Mouse (Mus musculus) intestine, embryonic 15.5 days (tissue): ENCODE results near the gene Ryr1. TPM values are rescaled to one million over a fixed set of nuclear protein-coding genes. Genes with fewer than 3 reads are reported as not detected.

ENCODE experiments used
- ATAC-seq: fragments of 200-750 bp; cut with Nextera tagmentation; 2 replicates; pipeline ENCODE4 v1.8.0; 2017; ENCODE audit warnings: moderate TSS enrichment, moderate library complexity
- H3K27ac ChIP-seq: fragments of 300-500 bp; sonication (generic); 2 replicates; pipeline ENCODE4 v1.5.1; 2015; ENCODE audit warnings: mild to moderate bottlenecking, inconsistent platforms
- H3K27me3 ChIP-seq: fragments of 300-500 bp; sonication (generic); replicated peaks from 2 replicates; pipeline ENCODE4 v1.6.1; 2015; ENCODE audit warnings: inconsistent platforms
- H3K36me3 ChIP-seq: fragments of 300-500 bp; sonication (generic); 2 replicates; pipeline ENCODE4 v1.6.1; 2015; ENCODE audit warnings: inconsistent platforms
- H3K4me1 ChIP-seq: fragments of 300-500 bp; sonication (generic); replicated peaks from 2 replicates; pipeline ENCODE4 v1.6.1; 2015; ENCODE audit warnings: inconsistent platforms
- H3K4me2 ChIP-seq: fragments of 300-500 bp; sonication (generic); replicated peaks from 2 replicates; pipeline ENCODE4 v1.6.1; 2015; ENCODE audit warnings: mild to moderate bottlenecking, inconsistent platforms
- H3K4me3 ChIP-seq: fragments of 300-500 bp; sonication (generic); replicated peaks from 2 replicates; pipeline ENCODE4 v1.5.1; 2015; ENCODE audit warnings: inconsistent platforms
- H3K9ac ChIP-seq: fragments of 300-500 bp; sonication (generic); 2 replicates; pipeline ENCODE4 v1.6.1; 2015; ENCODE audit warnings: inconsistent platforms
- H3K9me3 ChIP-seq: fragments of 300-500 bp; sonication (generic); 2 replicates; pipeline ENCODE4 v1.6.1; 2016; ENCODE audit warnings: inconsistent platforms
- WGBS: fragments of 180-500 bp; shearing (Covaris S2); methylation state at CpG from one replicate; pipeline ENCODE4 v1.1.7; 2015; 5-methylcytosine and 5-hydroxymethylcytosine counted together
- microRNA counts: library from miRNA; unstranded; fragments of <30 nt; microRNA quantifications from one replicate; lab custom pipeline; 2016
- polyA plus RNA-seq: library from polyadenylated mRNA; unstranded; fragments of >200 nt; fragmentation: Nextera tagmentation; extraction: Ambion mirVana; gene quantifications from 2 replicates; pipeline ENCODE4 v1.2.1, GENCODE M21; 2015

The Ryr1 gene
- polyA plus RNA-seq, 1 experiment from 2014 or later = 0.67 TPM

GRCm38 (mm10) chr7:28958770-28959169 lies 166.2 kb downstream of the Ryr1 start:
- Histone ChIP-seq H3K27me3 (no peaks in the 10 kb centered on the region), H3K4me1 (peaks cover 35% of the 10 kb centered on the region), H3K9ac (peak overlapping the region; percentile 96; the same call in 1 of the 2 replicates), H3K27ac (peak overlapping the region; percentile 86), H3K36me3 (no peaks in the 10 kb centered on the region), H3K4me3 (peak overlapping the region; percentile 96; the same call in 1 of the 2 replicates), H3K9me3 (no peaks in the 10 kb centered on the region), H3K4me2 (peak overlapping the region; percentile 81)
- ATAC-seq = no peak
- 23% methylated on average over 1 of the region's 1 CpGs for WGBS

- Histone ChIP-seq H3K27me3 (no peaks in the 10 kb centered on the region), H3K9me3 (no peaks in the 10 kb centered on the region), H3K4me2 (peak overlapping the region; percentile 81), H3K9ac (no peak overlapping the region), H3K36me3 (no peaks in the 10 kb centered on the region), H3K27ac (peak overlapping the region; percentile 86), H3K4me3 (no peak overlapping the region), H3K4me1 (peaks cover 38% of the 10 kb centered on the region)
- WGBS = 75% methylated on average over 1 of the region's 1 CpGs
- ATAC-seq = no peak
Measured at GRCm38 (mm10) chr7:28957997-28958725, 166.8 kb downstream of the Ryr1 start.

GRCm38 (mm10) chr7:28957286-28957685 lies 167.7 kb downstream of the Ryr1 start:
- no peak overlapping the region for H3K9ac ChIP-seq
- H3K27ac ChIP-seq = no peak overlapping the region
- H3K4me2 ChIP-seq = no peak overlapping the region
- H3K4me1 ChIP-seq = peaks cover 44% of the 10 kb centered on the region
- H3K27me3 ChIP-seq = no peaks in the 10 kb centered on the region
- H3K36me3 ChIP-seq = no peaks in the 10 kb centered on the region
- ATAC-seq = no peak
- WGBS = 65% methylated on average over 6 of the region's 6 CpGs
- H3K4me3 ChIP-seq = no peak overlapping the region
- H3K9me3 ChIP-seq = no peaks in the 10 kb centered on the region

- WGBS = 81% methylated on average over 1 of the region's 1 CpGs
- H3K4me3 ChIP-seq = no peak overlapping the region
- no peaks in the 10 kb centered on the region for H3K27me3 ChIP-seq
- no peak overlapping the region for H3K27ac ChIP-seq
- no peak for ATAC-seq
- H3K9ac ChIP-seq = no peak overlapping the region
- no peaks in the 10 kb centered on the region for H3K36me3 ChIP-seq
- H3K9me3 ChIP-seq = no peaks in the 10 kb centered on the region
- H3K4me1 ChIP-seq = peaks cover 55% of the 10 kb centered on the region
- no peak overlapping the region for H3K4me2 ChIP-seq
Measured at GRCm38 (mm10) chr7:28956270-28956669, 168.7 kb downstream of the Ryr1 start.

GRCm38 (mm10) chr7:28955295-28955897 lies 169.6 kb downstream of the Ryr1 start:
- WGBS = 60% methylated on average over 5 of the region's 5 CpGs
- Histone ChIP-seq H3K9ac (no peak overlapping the region), H3K36me3 (no peaks in the 10 kb centered on the region), H3K4me2 (no peak overlapping the region), H3K27ac (peak overlapping the region; percentile 38; the same call in 1 of the 2 replicates), H3K27me3 (no peaks in the 10 kb centered on the region), H3K9me3 (no peaks in the 10 kb centered on the region), H3K4me1 (peaks cover 61% of the 10 kb centered on the region), H3K4me3 (no peak overlapping the region)
- ATAC-seq = no peak

GRCm38 (mm10) chr7:28954773-28955172 lies 170.2 kb downstream of the Ryr1 start:
- Histone ChIP-seq H3K4me1 (peaks cover 63% of the 10 kb centered on the region), H3K4me2 (no peak overlapping the region)
- WGBS = 82% methylated on average over 4 of the region's 4 CpGs

GRCm38 (mm10) chr7:28953476-28954376 lies 171.3 kb downstream of the Ryr1 start:
- no peaks in the 10 kb centered on the region for H3K27me3 ChIP-seq
- H3K4me3 ChIP-seq = no peak overlapping the region
- 19% methylated on average over 2 of the region's 2 CpGs for WGBS
- peak overlapping the region; percentile 15; the same call in 1 of the 2 replicates for H3K4me2 ChIP-seq
- H3K9ac ChIP-seq = no peak overlapping the region
- peak overlapping the region; percentile 77 for H3K27ac ChIP-seq
- peaks cover 67% of the 10 kb centered on the region for H3K4me1 ChIP-seq
- H3K36me3 ChIP-seq = no peaks in the 10 kb centered on the region
- H3K9me3 ChIP-seq = no peaks in the 10 kb centered on the region
- no peak for ATAC-seq

More at GRCm38 (mm10) chr7:28954773-28955172, 170.2 kb downstream of the Ryr1 start:
- Histone ChIP-seq H3K9me3 (no peaks in the 10 kb centered on the region), H3K27ac (0 out of 2 replicates have a peak overlapping the region, but pooled peaks have one; percentile 3), H3K9ac (no peak overlapping the region), H3K27me3 (no peaks in the 10 kb centered on the region), H3K36me3 (no peaks in the 10 kb centered on the region), H3K4me3 (no peak overlapping the region)
- ATAC-seq = no peak

MicroRNAs encoded within 50 kb of the gene (microRNA counts, 519-probe panel; counts per million panel counts)
- microRNA mmu-miR-1963 (lab: Ali Mortazavi, UCI) = 2,547 counts per million, percentile 66 among the panel's probes with 10 or more counts

Other genes starting within 250 kb of the Ryr1 start
- 0.30 TPM in 2 replicates for gene Capn12, start 243.8 kb downstream of the Ryr1 start, polyA plus RNA-seq
- gene Actn4, start 162.8 kb downstream of the Ryr1 start, polyA plus RNA-seq = 340 and 361 TPM in 2 replicates
- gene Eif3k, start 143.3 kb downstream of the Ryr1 start, polyA plus RNA-seq = 359 and 375 TPM in 2 replicates
- gene Map4k1, start 143.1 kb downstream of the Ryr1 start, polyA plus RNA-seq = 6.3 and 7.7 TPM in 2 replicates
- 0.44 and 0.62 TPM in 2 replicates for gene Rasgrp4, start 9.7 kb upstream of the Ryr1 start, polyA plus RNA-seq
- gene Fam98c, start 31.1 kb upstream of the Ryr1 start, polyA plus RNA-seq = 48.7 and 49.3 TPM in 2 replicates
- gene Ggn, start 45.0 kb upstream of the Ryr1 start, polyA plus RNA-seq = 0.49 and 0.76 TPM in 2 replicates
- gene Spred3, start 45.2 kb upstream of the Ryr1 start, polyA plus RNA-seq = 1.4 and 2.0 TPM in 2 replicates
- 244 and 249 TPM in 2 replicates for gene Psmd8, start 55.5 kb upstream of the Ryr1 start, polyA plus RNA-seq
- 0.81 and 0.99 TPM in 2 replicates for gene Catsperg1, start 88.9 kb upstream of the Ryr1 start, polyA plus RNA-seq
- 1.9 and 2.2 TPM in 2 replicates for gene Kcnk6, start 107.3 kb upstream of the Ryr1 start, polyA plus RNA-seq
- gene Yif1b, start 113.2 kb upstream of the Ryr1 start, polyA plus RNA-seq = 77.7 and 86.6 TPM in 2 replicates
- gene 2200002D01Rik, start 123.3 kb upstream of the Ryr1 start, polyA plus RNA-seq = 178 and 182 TPM in 2 replicates
- 633 and 716 TPM in 2 replicates for gene Spint2, start 156.7 kb upstream of the Ryr1 start, polyA plus RNA-seq
- 44.3 and 50.7 TPM in 2 replicates for gene Ppp1r14a, start 164.1 kb upstream of the Ryr1 start, polyA plus RNA-seq
- 6.7 and 6.8 TPM in 2 replicates for gene Dpf1, start 178.8 kb upstream of the Ryr1 start, polyA plus RNA-seq